Mouse (Mus musculus) hindbrain, embryonic 13.5 days (tissue): ENCODE results near the gene Trir. TPM values are rescaled to one million over a fixed set of nuclear protein-coding genes. Genes with fewer than 3 reads are reported as not detected.
A peak's percentile ranks its signal among the peaks of the same experiment; 100 is the strongest.

ENCODE experiments used
- ATAC-seq: fragments of 200-750 bp; cut with Nextera tagmentation; 2 replicates; pipeline ENCODE4 v1.8.0; 2017; ENCODE audit warnings: moderate TSS enrichment; ENCODE audit not compliant: low FRiP score
- H3K27ac ChIP-seq: fragments of 300-500 bp; sonication (generic); 2 replicates; pipeline ENCODE4 v1.5.1; 2015; ENCODE audit warnings: inconsistent platforms, mild to moderate bottlenecking, moderate library complexity
- H3K27me3 ChIP-seq: fragments of 300-500 bp; sonication (generic); 2 replicates; pipeline ENCODE4 v1.6.1; 2015; ENCODE audit warnings: mild to moderate bottlenecking, inconsistent platforms
- H3K36me3 ChIP-seq: fragments of 300-500 bp; sonication (generic); 2 replicates; pipeline ENCODE4 v1.6.1; 2015; ENCODE audit warnings: mild to moderate bottlenecking, inconsistent platforms
- H3K4me1 ChIP-seq: fragments of 300-500 bp; sonication (generic); replicated peaks from 2 replicates; pipeline ENCODE4 v1.6.1; 2015; ENCODE audit warnings: inconsistent platforms
- H3K4me2 ChIP-seq: fragments of 300-500 bp; sonication (generic); 2 replicates; pipeline ENCODE4 v1.6.1; 2015; ENCODE audit warnings: inconsistent platforms, mild to moderate bottlenecking, moderate library complexity
- H3K4me3 ChIP-seq: fragments of 300-500 bp; sonication (generic); 2 replicates; pipeline ENCODE4 v1.5.1; 2015; ENCODE audit warnings: mild to moderate bottlenecking, inconsistent platforms
- H3K9ac ChIP-seq: fragments of 300-500 bp; sonication (generic); 2 replicates; pipeline ENCODE4 v1.6.1; 2015; ENCODE audit warnings: mild to moderate bottlenecking, inconsistent platforms
- H3K9me3 ChIP-seq: fragments of 300-500 bp; sonication (generic); 2 replicates; pipeline ENCODE4 v1.6.1; 2016; ENCODE audit warnings: inconsistent platforms
- WGBS: fragments of 180-500 bp; shearing (Covaris S2); methylation state at CpG from one replicate; pipeline ENCODE4 v1.1.7; 2015; 5-methylcytosine and 5-hydroxymethylcytosine counted together
- polyA plus RNA-seq: library from polyadenylated mRNA; unstranded; fragments of >200 nt; fragmentation: Nextera tagmentation; extraction: Ambion mirVana; gene quantifications from 2 replicates; pipeline ENCODE4 v1.2.1, GENCODE M21; 2015

Trir gene
- polyA plus RNA-seq, 1 experiment from 2014 or later, result 141 TPM

- Histone ChIP-seq H3K9me3 (no peaks in the 10 kb centered on the region), H3K27me3 (no peaks in the 10 kb centered on the region), H3K4me1 (peaks cover 24% of the 10 kb centered on the region), H3K4me2 (peak within 1 kb of the TSS; percentile 95), H3K9ac (peak within 1 kb of the TSS; percentile 91), H3K36me3 (peaks cover 46% of the 10 kb centered on the region), H3K4me3 (peak within 1 kb of the TSS; percentile 94), H3K27ac (peak within 1 kb of the TSS; percentile 70)
- WGBS, result 0% methylated on average over 53 of the region's 53 CpGs
- peak; percentile 92 for ATAC-seq
Measured at GRCm38 (mm10) chr8:85059879-85060616, 33.4 kb downstream of the Trir start, which contains the start of gene Fbxw9. Gene Fbxw9 (plus strand): TSS chr8:85060055.

DNA sequence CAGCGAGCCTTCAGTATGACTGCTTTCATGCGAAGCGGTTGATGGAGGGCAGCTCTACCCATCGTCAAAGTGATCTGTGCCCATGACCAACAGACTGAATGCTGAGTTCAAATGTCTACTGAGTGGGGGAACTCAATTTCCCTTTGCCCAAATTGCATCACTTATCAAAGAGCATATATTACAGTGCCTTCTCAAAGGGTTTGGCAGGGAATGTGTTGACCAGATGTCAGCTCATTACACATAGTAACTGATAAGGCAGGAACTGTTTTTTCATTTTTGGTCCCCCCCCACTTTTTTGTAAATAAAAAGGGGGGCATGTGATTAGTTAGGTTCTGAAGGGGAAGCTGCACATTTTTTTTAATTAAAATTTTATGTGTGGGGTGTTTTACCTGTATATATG is 36.0 kb downstream of the Trir start:
- Histone ChIP-seq H3K27me3 (no peaks in the 10 kb centered on the region), H3K4me2 (peak overlapping the region; percentile 95; the same call in 1 of the 2 replicates), H3K27ac (no peak overlapping the region), H3K9me3 (no peaks in the 10 kb centered on the region), H3K36me3 (peaks cover 47% of the 10 kb centered on the region), H3K9ac (no peak overlapping the region), H3K4me3 (no peak overlapping the region), H3K4me1 (peaks cover 24% of the 10 kb centered on the region)
- 94% methylated on average over 4 of the region's 4 CpGs for WGBS
- no peak for ATAC-seq

- ATAC-seq, result no peak
Measured at GRCm38 (mm10) chr8:85065213-85065612, 38.6 kb downstream of the Trir start.

DNA sequence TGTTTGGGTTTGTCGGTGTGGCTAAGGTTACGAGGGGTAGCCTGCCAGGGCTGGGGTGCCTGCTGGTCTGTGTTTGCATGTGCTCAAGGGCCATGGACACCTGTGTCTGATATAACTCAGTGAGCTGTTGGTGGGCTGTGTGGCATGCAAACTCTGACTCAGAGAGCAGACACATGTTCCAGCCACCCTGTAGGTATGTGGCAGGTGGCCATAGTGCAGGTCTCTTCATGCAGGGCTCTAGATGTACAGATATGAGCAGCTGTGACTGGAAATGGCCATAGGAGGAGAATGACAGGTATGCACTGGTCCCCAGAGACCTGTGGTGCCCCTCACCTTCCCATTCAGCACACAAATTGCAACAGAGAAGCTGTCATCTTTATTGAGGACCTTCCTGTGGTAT is 40.5 kb downstream of the Trir start:
- Histone ChIP-seq H3K9me3 (no peaks in the 10 kb centered on the region), H3K36me3 (peaks cover 58% of the 10 kb centered on the region), H3K9ac (no peak overlapping the region), H3K4me2 (no peak overlapping the region), H3K27me3 (no peaks in the 10 kb centered on the region), H3K27ac (no peak overlapping the region), H3K4me3 (no peak overlapping the region), H3K4me1 (peaks cover 14% of the 10 kb centered on the region)
- ATAC-seq, result no peak
- whole genome bisulfite sequencing, result 91% methylated on average over 2 of the region's 2 CpGs

More at GRCm38 (mm10) chr8:85065213-85065612, 38.6 kb downstream of the Trir start:
- no peak overlapping the region for H3K4me3 ChIP-seq
- no peaks in the 10 kb centered on the region for H3K9me3 ChIP-seq
- H3K9ac ChIP-seq, result no peak overlapping the region
- WGBS, result 43% methylated on average over 2 of the region's 2 CpGs
- H3K4me2 ChIP-seq, result no peak overlapping the region
- H3K36me3 ChIP-seq, result peaks cover 62% of the 10 kb centered on the region
- H3K27me3 ChIP-seq, result no peaks in the 10 kb centered on the region
- no peak overlapping the region for H3K27ac ChIP-seq
- H3K4me1 ChIP-seq, result peaks cover 24% of the 10 kb centered on the region

GRCm38 (mm10) chr8:85067982-85068381 is 41.4 kb downstream of the Trir start, which contains the start of gene Gm5741:
Gene Gm5741 (minus strand): TSS chr8:85067982.
- H3K9ac ChIP-seq, result peak within 1 kb of the TSS; percentile 35; the same call in 1 of the 2 replicates
- H3K36me3 ChIP-seq, result peaks cover 50% of the 10 kb centered on the region

GRCm38 (mm10) chr8:85071041-85071440 is 44.4 kb downstream of the Trir start:
- Histone ChIP-seq H3K4me3 (peak overlapping the region; percentile 87), H3K4me1 (peaks cover 22% of the 10 kb centered on the region), H3K36me3 (peaks cover 61% of the 10 kb centered on the region), H3K9ac (peak overlapping the region; percentile 89; the same call in 1 of the 2 replicates), H3K27ac (peak overlapping the region; percentile 94), H3K4me2 (peak overlapping the region; percentile 68), H3K27me3 (no peaks in the 10 kb centered on the region), H3K9me3 (no peaks in the 10 kb centered on the region)
- WGBS, result 86% methylated on average over 5 of the region's 5 CpGs
- no peak for ATAC-seq

More at GRCm38 (mm10) chr8:85067982-85068381, 41.4 kb downstream of the Trir start, which contains the start of gene Gm5741:
- Histone ChIP-seq H3K27ac (no peak within 1 kb of the TSS), H3K4me1 (peaks cover 17% of the 10 kb centered on the region), H3K27me3 (no peaks in the 10 kb centered on the region), H3K9me3 (no peaks in the 10 kb centered on the region), H3K4me3 (no peak within 1 kb of the TSS), H3K4me2 (no peak within 1 kb of the TSS)
- no peak for ATAC-seq

DNA sequence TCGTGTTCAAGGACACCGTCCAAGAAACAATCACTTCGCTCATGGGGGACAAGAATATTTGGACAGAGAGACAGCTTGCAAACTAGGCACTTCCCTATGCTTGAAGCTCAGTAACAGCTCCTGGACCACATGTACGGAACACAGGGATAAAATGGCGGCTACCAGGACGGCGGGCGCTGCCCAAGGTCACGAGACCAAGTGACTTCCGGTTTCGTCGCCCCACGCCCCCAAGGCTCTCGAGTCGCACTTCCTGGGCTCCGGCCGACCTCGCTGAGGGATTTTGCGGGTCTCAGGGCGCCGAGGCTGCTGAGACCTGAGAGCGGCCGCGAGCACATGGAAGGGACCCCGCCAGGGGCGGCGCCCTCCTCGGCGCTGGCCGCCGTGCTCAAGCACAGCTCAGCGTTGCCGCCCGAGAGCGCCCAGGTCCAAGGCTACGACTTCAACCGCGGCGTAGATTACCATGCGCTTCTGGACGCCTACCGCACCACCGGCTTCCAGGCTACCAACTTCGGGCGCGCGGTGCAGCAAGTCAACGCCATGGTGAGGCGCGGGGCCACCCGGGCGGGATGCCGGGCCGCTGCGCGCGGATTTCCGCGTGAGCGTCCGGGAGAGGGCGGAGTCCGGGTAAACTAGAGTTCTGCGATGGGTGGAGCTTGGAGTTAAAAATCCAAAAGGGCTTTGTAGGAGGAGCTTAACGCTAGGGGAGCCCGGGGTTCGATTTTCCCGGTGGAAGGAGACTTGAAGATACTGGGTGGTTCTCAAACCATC is 45.1 kb downstream of the Trir start, which contains the start of gene Dhps:
TSS of gene Dhps (plus strand) at position 244 of the 768 bp plus-strand sequence.
- peak within 1 kb of the TSS; percentile 68 for H3K4me2 ChIP-seq
- WGBS, result under 1% methylated on average over 68 of the region's 68 CpGs
- H3K9me3 ChIP-seq, result no peaks in the 10 kb centered on the region
- peaks cover 61% of the 10 kb centered on the region for H3K36me3 ChIP-seq
- peak within 1 kb of the TSS; percentile 94 for H3K27ac ChIP-seq
- H3K9ac ChIP-seq, result peak within 1 kb of the TSS; percentile 89
- ATAC-seq, result peak; percentile 89
- no peaks in the 10 kb centered on the region for H3K27me3 ChIP-seq
- peaks cover 23% of the 10 kb centered on the region for H3K4me1 ChIP-seq
- peak within 1 kb of the TSS; percentile 87 for H3K4me3 ChIP-seq

DNA sequence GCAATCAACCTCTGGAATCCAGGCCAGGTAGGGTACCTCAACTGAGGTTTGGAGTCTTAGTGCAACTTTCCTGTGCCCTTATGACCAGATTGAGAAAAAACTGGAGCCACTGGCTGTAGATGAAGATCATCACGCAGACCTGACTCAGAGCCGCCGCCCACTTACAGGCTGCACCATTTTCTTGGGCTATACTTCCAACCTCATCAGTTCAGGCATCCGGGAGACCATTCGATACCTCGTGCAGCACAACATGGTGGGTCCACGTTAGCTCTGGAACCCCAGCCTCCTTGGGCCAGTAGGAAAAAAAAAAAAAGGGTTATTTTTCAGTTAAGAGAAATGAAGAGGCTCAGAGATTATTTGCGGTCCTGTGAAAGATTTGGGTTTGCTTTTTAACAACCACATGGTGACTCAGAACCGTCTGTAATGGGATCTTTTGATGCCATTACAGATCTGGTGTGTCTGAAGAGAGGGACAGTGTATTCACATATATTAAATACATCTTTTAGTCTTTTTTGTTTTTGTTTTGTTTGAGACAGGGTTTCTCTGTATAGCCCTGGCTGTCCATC is 45.8 kb downstream of the Trir start:
- H3K9ac ChIP-seq, result peak overlapping the region; percentile 89
- no peaks in the 10 kb centered on the region for H3K9me3 ChIP-seq
- H3K4me2 ChIP-seq, result peak overlapping the region; percentile 68
- peak overlapping the region; percentile 94 for H3K27ac ChIP-seq
- ATAC-seq, result no peak
- H3K4me1 ChIP-seq, result peaks cover 25% of the 10 kb centered on the region
- no peaks in the 10 kb centered on the region for H3K27me3 ChIP-seq
- peak overlapping the region; percentile 87 for H3K4me3 ChIP-seq
- WGBS, result 47% methylated on average over 9 of the region's 9 CpGs
- peaks cover 54% of the 10 kb centered on the region for H3K36me3 ChIP-seq

GRCm38 (mm10) chr8:85073041-85073612 is 46.5 kb downstream of the Trir start:
- no peak for ATAC-seq
- Histone ChIP-seq H3K27ac (no peak overlapping the region), H3K9me3 (no peaks in the 10 kb centered on the region), H3K4me1 (peaks cover 25% of the 10 kb centered on the region), H3K9ac (no peak overlapping the region), H3K4me3 (no peak overlapping the region), H3K36me3 (peaks cover 51% of the 10 kb centered on the region), H3K4me2 (peak overlapping the region; percentile 68), H3K27me3 (no peaks in the 10 kb centered on the region)
- 93% methylated on average over 15 of the region's 15 CpGs for WGBS

DNA sequence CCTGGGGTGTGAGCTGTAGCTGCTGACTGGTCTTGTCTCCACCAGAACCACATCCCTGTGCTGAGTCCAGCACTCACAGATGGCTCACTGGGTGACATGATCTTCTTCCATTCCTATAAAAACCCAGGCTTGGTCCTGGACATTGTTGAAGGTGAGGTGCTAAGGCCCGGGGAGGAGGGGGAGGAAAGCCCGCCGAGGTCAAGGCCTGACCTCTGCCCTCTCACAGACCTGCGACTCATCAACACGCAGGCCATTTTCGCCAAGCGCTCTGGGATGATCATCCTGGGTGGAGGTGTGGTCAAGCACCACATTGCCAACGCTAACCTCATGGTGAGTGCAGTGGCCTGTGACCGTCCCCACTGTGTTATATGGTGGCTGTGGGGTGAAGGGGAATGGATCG is 47.5 kb downstream of the Trir start:
- WGBS, result 84% methylated on average over 10 of the region's 10 CpGs
- Histone ChIP-seq H3K9ac (no peak overlapping the region), H3K9me3 (no peaks in the 10 kb centered on the region), H3K4me3 (no peak overlapping the region), H3K4me2 (no peak overlapping the region), H3K27me3 (no peaks in the 10 kb centered on the region), H3K4me1 (peaks cover 25% of the 10 kb centered on the region), H3K27ac (no peak overlapping the region), H3K36me3 (peaks cover 49% of the 10 kb centered on the region)
- no peak for ATAC-seq

DNA sequence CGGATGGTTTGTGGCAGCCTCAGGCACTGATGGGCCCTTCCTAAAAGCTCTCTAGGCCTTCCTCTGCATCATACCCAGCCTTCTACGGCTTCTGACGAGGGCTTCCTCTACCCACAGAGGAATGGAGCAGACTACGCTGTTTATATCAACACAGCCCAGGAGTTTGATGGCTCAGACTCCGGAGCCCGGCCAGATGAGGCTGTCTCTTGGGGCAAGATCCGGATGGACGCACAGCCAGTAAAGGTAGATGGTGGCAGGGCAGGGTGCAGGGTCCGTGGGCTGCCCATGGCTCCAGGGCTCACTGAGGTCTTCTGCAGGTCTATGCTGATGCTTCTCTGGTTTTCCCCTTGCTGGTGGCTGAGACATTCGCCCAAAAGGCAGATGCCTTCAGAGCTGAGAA is 48.0 kb downstream of the Trir start:
- Histone ChIP-seq H3K4me3 (no peak overlapping the region), H3K9me3 (no peaks in the 10 kb centered on the region), H3K9ac (no peak overlapping the region), H3K27me3 (no peaks in the 10 kb centered on the region), H3K27ac (no peak overlapping the region), H3K4me1 (peaks cover 29% of the 10 kb centered on the region), H3K4me2 (no peak overlapping the region), H3K36me3 (peaks cover 48% of the 10 kb centered on the region)
- no peak for ATAC-seq
- 97% methylated on average over 10 of the region's 10 CpGs for WGBS

GRCm38 (mm10) chr8:85076001-85076400 is 49.4 kb downstream of the Trir start:
- Histone ChIP-seq H3K9me3 (no peaks in the 10 kb centered on the region), H3K27me3 (no peaks in the 10 kb centered on the region), H3K9ac (no peak overlapping the region), H3K36me3 (peaks cover 48% of the 10 kb centered on the region), H3K4me3 (no peak overlapping the region), H3K4me2 (no peak overlapping the region), H3K4me1 (peaks cover 31% of the 10 kb centered on the region), H3K27ac (no peak overlapping the region)
- no peak for ATAC-seq
- WGBS, result 82% methylated on average over 9 of the region's 9 CpGs
